Mouse (Mus musculus): ENCODE data around the gene St6galnac5.

Gene St6galnac5

DNA sequence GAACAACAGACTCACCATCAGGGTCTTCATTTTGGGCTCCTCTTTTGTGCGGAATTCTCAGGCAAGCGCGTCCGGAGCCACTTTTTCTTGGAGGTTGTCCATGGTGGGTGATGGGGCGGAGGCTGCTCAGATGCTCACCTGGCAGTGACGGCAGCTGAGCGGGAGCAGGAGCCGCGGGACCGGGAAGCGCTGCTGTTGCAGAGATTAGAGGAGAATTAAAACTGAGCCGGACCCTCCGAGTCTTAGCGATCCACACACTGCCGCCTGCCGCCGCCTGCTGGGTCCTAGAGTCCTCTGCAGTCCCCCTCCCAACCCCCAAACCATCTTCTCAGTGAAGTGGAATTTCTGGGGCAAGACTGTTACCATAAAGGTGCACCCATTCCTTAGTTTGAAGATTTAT is at the start of gene St6galnac5:
TSS of gene St6galnac5 (minus strand) at position 259 of the 400 bp plus-strand sequence.
- DNase-seq (ENCODE audit: low read depth) = no peak

DNA sequence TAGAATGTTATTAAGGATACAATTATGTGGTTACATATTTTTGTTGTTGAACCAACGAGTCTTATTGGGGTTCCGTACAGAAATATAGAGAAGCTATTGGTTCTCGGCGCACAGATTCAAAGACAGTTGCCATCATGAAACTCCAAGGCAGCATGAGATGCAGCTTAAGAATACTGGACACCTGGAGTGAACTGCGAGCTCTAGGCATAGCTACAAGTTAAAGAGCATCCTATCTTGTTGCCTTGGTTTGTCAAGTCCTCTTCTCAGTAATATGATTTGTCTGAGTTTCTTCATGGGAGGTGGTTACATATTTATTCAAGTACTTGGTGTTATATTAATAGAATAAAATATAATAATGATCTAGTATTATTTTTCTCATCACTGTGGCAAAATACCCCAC is 48.7 kb upstream of the St6galnac5 start:
- DNase-seq (ENCODE audit: low read depth) = no peak

DNA sequence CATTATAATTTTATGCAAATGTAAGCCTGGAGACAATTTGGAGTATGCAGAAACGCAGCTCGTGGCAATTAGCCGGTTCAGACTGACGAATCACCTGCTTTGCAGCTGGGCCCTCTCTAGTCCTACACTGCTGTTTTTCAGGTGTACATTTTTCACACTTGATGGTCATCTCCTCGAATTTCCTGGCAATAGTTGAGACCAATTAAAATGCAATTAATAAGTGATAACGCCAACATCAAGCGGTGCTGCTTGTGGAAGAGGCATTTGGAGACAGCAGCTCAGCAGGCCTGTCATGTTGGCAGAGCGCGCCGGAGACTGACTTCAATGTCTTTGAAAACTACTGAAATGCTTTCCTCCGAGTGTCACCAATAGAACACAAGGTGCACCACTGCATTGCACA is 42.0 kb upstream of the St6galnac5 start:
- DNase-seq (ENCODE audit: low read depth) = no peak

DNA sequence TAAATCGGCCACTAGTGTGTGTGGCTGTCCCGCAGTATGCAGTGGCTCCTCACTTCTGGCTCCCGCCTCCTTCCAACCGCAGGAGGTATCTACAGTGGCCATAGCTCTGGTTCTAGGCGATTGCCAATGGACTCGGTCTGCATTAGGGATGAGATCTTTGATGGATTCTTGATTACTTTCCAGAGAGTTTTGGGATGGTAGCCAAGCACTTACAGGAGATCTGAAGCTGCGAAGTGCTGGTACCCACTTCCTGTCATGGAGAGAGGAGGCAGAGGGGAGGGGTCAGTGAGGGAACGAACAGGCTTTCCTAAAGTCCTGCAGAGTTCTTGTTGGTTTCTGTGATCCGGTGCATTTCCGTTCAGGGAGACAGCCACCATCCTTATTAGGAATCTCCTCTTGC is 36.0 kb upstream of the St6galnac5 start:
- DNase-seq (ENCODE audit: low read depth) = no peak

DNA sequence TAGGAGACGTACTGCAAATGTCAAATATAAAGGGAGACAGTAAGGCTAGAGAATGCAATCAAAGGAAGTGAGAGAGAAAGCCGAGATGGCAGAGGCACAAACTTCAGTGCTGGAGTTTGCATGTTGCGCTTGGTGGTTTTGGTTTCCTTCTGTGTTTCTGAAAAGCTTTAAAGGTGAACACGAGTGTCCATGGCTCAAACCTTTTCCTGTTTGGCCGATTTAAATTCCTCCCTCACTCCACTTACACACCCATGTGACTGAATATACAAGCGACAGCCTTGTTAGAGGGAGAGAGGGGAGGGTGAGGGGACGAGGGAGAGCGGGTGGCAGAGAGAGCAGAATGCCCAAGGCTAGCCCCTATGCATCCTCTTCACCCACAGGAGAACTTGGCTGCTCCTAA is 34.3 kb upstream of the St6galnac5 start:
- DNase-seq (ENCODE audit: low read depth) = no peak

DNA sequence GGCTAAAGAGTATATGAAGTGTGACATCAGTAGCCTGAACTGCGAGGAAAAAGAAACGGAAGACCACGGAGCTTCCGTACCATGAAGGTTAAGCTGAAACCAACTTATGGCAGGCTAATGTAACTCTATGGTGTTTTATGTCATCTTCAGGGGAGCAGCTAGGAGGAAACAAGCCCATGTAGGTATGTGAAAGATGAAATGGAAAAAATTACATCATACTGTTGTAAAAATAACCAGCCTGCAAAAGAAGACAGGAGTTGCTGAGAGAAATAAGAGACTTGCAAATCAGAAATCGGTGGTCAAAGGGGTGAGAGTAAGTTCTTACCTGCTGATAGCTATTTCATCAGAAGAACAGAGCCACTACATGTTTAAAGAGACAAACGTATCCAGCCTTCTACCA is 24.8 kb upstream of the St6galnac5 start:
- DNase-seq (ENCODE audit: low read depth) = no peak

DNA sequence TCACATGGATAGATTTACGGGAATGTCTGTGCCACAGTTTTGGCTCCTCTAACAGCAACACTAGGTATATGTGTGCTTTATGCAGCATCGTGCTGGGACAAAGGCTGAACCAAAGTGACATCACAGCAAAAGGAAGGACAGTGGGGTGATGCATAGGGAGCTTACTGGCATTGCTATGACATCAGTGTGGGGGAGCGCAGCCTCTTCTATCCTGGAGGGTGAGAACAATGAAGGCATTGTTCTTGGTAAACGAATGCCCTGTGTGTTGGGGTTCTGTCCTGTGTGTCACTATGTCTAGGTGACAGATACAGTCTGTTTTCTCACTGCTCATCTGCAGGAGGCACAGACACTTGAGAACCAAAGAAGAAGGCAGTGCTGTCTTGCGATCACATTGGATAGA is 16.9 kb upstream of the St6galnac5 start:
- no peak for DNase-seq (ENCODE audit: low read depth)

DNA sequence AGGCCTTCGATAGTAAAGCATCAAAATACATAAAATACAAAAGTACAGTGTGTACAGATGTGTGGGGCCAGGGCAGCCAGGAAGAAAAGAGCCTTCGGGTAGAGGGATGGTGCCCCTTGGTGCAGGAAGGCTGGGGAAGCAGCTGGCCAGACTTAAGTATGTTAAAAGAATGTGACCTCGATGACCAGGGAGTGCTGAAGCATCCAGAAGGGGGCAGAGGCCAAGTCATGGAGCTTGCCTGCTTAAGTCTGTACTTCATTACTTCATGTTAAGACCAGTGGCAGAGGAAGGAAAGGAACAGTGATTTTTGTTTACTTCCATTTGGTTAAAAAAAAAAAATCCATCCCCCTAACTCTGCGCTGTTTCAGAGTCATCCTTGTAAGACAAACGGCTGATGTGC is 16.1 kb upstream of the St6galnac5 start:
- no peak for DNase-seq (ENCODE audit: low read depth)

DNA sequence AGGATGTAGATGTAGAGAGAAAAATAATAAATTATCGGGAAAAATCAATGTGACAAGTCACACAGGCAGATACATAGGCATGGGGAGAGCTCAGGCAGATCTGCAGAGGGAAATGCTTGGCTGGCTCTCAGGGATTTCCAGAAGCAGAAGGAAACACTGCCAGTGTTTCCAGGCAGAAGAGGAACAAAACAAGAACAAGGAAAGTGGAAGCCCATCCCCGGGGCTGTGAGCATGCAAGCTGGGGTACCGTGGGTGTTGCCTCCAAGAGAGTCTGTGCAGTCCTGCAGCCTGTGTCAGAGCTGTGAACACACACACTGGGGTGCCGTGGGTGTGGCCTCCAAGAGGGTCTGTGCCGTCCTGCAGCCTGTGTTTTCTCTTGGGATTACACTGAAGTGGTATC is 11.6 kb upstream of the St6galnac5 start:
- DNase-seq (ENCODE audit: low read depth) = no peak

DNA sequence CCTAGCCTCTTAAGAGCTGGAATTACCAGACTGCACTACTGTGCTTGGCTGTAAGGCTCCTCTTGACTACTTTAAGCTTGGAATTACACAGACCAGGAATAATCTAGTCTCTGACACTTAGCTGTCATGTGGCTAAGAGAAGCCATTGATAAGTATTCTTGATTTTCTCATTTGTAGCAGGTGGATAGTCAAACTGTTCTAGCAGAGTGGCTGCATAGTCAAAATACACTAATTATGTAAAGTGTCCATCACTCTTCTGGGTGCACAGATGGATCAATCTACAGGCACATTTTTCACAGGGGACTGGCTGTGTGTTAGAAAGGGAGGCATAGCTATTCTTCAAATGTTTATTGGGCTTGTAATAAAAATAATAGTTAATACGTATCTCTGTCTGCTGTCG is 8.7 kb upstream of the St6galnac5 start:
- no peak for DNase-seq (ENCODE audit: low read depth)

DNA sequence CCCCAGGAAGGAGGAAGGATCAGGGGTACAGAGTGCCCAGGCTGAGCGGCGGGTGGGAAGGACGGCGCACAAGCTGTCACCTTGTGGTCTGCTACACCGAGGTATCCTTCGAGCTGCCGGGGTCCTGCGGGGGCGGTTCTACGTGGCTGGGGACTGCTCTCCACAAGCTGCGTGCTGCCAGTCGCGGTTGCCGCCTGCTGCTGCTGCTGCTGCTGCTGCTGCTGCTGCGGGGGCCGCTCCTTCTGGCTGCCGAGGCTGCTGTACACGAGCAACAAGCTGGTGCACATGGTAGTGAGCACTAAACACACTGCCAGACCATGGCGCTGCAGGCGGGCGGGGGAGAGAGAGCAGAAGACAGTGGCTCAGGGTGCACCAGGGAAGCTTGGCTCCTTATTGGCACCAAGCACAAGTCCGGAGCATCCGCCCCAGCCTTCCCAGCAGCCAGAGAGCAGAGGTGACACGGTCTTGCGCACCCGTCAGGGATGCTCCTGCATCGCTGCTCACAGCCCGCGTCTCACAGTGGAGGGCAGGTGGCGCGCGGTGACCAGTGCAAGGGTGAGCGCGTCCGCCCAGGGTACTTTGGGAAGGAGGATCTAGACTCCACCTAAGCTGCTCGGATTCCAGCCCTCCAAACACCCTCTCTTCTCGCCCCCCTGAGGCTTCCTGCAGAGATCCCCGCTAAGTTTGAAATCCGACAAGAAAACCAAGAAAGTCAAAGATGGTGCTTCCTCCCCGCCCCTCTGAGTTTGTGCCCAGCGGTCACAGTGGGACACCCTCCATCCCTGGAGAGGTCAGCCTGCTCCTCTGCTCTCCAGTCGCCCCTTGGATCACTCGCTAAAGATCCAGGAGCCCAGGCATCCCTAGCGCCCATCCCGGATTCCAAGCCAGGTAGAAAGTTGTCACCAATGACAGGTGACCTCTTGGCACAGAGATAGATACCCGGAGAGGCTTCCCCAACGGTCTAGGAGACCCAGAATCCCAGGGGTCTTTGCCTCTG is 770 bp downstream of the St6galnac5 start:
- DNase-seq (ENCODE audit: low read depth) = no peak

DNA sequence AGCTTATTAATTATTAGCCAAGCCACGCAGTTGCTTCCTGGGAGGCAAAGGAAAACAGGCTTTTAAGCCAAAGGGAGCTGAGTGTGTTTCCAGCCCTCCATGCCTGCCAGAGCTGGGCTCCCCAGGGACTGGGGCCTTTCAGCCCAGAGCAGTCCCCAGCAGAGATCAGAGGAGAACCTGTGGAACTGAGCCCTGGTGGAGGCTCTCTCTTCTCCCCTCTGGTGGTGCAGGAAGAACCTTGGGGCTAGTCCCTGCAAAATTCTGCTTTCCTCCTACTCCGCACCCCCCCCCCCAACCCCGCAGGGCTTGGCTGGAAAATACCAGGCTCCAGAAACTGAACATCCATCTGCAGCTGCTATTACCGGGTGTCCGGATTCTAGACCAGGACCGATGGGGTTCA is 1.6 kb downstream of the St6galnac5 start:
- DNase-seq (ENCODE audit: low read depth) = no peak

DNA sequence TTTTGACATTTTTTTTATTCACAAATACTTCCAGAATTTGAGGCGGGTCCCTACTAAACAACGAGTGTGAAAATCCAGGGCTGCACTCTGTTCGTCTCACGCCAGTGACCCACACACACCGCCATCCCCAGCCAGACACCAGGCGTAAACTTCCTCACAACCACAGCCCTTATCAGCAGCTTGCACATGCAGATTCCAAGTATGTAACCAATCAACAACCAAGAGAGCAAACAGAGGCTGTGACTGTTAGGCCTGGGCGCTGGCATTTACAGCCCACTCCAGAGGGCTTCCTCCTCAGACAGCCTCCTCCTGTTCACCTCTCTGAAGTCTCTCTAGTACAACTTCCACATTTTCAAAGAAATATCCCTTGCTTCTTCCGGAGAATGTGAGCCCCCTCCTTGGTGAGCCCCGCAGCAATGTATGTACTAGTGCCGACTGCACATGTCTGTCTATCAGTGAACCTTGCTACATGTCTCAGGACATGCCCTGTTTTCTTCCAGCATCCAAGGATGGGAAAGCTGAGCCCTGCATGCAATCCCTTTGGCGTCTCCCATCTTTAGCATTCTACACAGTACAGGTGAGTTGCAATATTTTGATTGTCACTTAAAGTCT is 2.5 kb downstream of the St6galnac5 start:
- no peak for DNase-seq (ENCODE audit: low read depth)

DNA sequence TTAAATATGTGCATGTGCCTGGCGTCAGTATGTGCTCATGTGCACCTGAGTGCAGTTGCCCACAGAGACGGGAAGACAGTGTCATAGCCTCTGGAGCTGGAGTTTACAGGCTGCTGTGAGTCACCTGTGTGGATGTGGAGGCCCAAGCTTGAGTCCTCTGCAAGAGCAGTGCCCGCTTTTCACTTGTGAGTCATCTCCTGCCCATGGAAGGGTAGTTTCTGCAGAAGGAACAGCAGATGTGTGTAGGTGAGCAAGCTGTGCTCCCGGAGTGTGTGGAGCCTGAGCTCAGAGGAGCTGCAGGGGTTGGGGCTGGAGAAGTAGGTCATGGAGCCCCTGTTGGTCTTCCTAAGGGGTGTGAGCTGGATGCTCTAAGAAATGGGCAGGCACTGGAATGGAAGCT is 10.7 kb downstream of the St6galnac5 start:
- DNase-seq (ENCODE audit: low read depth) = no peak

DNA sequence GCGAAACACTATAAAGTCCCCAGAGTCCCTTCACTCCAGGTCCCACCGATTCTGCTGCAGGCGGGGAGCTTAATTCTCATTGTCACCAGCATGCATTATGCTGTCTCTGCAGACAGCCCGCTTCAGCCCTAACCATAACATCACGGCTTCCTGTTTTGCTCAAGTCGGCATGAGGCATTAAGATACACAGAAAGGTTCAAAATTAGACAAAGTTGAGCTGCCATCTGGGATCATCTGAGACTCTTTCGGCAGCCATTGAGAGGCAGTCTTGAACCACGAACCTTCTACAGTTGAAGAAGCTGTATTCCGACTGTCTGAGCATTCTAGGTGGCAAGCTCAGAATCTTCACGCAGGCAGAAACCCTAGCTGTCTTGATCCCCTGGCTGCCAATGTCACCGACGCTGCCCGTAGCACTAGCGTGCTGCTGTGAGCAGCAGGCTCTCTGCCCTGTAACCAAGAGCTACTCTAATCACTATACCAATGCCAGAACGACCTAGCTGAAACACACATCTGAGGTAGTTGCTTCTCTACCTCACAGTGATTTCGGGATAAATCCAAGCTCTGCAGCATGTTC is 12.2 kb downstream of the St6galnac5 start:
- no peak for DNase-seq (ENCODE audit: low read depth)

DNA sequence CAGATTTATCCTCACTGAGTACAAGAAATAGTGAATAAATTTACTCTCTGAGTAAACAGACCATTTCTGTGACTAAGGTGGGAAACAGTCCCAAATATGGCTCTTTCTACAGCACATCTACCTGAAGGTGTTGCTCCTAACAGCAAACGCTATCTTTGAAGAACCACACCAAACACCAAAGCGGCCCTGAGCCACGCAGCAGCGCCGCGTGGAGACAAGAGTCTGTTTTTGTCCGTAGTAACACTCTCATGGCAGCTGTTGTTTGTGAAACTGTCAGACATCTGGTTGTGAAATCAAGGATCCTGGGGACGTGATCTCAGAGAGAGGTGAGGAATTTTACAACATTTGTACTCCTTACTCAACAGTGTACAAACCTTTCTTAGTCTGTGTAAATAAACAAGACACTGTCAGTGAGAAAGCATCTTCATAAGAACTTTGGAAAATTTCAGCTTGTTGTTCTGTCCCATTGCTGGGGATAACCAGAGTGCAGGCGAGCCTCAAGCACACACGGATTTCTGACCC is 20.1 kb downstream of the St6galnac5 start:
- no peak for DNase-seq (ENCODE audit: low read depth)

DNA sequence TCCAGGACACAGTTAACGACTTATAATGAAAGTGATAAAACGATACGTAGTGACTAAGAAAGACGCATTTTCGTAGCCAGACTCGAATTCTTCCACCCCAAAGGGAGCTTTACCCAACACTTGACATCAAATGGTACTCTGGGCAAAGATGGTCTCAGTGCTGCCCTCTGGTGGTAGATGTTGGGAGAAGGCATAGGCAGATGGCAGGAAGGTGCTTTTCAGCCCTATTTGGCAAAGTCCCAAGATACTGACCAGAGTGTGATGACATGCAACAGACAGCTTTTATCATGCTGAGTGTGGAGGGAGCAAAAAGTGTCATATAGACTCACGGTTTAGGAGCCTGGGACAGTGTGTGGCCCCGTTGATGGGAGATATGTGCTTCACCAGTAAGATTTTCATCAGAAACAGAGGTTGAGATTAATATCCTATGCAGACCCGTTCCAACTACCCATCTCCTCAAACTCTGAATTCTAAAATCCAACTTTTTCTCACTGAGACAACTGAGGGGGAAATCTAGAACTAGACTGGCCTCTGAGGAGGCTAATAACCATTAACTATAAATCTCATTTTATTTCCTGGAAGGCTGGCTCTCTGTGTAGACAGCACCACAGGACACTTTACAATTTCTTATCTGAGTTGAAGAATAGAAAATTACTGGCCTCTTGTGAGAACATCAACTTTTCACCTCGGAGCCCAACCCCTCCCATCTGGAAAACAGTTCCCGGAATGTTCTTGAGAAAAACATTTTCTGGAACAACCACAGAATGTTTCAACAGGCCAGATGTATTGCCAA is 23.5 kb downstream of the St6galnac5 start:
- DNase-seq (ENCODE audit: low read depth) = peak; percentile 2

DNA sequence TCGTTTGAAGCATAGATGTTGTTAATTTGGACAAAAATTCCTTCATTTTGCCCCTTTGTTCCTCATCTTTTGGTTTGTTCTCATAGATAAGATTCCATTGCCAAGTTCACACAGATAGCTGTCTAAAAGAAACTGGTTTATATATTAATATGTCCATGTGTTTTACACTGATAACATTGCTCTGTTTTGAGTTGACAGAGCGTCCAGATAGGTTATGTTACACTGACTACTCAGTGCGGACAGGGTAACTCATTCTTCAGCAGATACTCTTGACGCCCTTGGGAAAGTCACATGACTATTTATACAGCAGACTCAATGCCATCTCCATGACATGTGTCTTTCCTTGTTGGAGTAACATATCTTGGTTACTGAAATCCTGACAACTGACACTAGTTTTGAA is 25.3 kb downstream of the St6galnac5 start:
- no peak for DNase-seq (ENCODE audit: low read depth)

DNA sequence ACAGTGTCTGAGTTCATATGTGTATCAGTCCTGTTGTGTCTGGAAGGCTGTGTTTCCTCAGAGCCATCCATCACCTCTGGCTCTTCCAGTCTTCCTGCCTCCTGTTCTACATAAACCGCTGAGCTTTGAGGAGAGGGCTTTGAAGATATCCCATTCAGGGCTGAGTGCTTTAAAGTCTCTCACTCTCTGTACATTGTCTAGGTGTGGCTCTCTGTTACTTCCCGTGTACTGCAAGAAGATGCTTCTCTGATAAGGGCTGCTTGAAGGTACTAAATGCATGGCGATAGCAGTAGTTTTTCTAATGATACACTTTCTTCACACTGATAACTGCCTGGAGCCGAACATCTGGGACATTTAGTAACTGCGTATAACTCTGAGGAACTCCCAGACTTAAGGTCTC is 26.0 kb downstream of the St6galnac5 start:
- DNase-seq (ENCODE audit: low read depth) = no peak

DNA sequence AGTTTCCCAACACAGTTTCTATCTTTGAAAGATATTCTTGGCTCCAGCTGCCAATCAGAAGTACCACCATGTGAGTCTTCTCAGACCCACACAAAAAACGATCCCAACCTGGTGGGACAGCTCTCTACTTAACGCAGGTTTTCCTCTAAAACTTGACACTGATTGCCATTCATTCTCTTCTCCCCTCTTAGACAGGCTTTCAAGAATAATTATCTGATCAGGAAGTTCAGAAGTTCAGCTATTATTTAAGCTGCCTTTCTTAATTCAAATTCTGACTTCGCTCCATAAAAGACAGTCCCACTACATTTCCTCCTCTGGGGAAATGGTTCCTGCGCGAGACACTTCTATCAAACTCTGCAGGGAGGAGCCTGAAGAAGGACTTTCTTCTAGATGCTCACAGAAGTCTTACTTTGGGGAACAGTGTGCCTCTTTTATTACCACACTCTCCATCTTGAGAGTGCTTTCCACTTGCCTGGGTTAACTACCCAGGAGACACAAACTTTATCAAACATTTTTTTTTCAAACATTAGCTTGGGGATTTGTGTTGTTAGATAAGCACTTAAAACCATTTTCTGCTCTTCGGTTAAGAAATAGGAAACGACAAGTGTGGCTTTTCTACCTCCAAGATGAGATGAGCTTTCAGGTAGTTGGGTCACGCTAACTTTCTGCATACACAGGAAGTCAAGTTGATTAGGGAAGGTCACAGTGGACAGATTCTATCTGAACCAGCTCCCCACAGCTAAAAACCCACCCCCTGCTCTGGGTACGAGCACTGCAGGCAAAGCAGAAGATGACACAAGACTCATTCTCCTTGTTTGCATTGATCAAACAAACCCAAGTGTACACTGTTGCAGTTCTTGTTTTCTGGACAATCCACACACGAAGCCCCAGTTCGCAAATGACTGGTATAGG is 30.2 kb downstream of the St6galnac5 start:
- no peak for DNase-seq (ENCODE audit: low read depth)

DNA sequence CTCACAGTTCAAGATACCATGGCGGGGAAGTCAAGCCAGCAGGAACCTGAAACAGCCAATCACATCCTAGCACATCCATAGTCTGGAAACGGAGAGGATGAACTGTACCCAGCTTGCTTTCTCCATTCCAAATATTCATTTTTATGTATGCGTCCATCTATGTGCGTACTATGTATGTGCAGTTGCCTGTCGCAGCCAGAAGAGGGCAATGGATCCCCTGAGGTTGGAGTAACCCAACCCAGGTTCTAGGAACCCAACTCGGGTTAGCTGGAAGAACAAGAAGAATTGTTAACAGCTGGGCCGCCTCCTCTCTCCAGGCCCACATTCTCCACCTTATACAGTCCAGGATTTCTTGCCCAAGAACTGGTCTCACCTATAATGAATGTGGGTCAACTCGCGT is 31.1 kb downstream of the St6galnac5 start:
- DNase-seq (ENCODE audit: low read depth) = no peak
